Mouse (Mus musculus) urinary bladder, postnatal 10 days (tissue): ENCODE measurements around the gene Nod2.

ENCODE experiments used
- DNase-seq: peaks from one replicate; pipeline ENCODE4 v3.0.0; 2022; ENCODE audit warnings: low spot score

Nod2 gene

DNA sequence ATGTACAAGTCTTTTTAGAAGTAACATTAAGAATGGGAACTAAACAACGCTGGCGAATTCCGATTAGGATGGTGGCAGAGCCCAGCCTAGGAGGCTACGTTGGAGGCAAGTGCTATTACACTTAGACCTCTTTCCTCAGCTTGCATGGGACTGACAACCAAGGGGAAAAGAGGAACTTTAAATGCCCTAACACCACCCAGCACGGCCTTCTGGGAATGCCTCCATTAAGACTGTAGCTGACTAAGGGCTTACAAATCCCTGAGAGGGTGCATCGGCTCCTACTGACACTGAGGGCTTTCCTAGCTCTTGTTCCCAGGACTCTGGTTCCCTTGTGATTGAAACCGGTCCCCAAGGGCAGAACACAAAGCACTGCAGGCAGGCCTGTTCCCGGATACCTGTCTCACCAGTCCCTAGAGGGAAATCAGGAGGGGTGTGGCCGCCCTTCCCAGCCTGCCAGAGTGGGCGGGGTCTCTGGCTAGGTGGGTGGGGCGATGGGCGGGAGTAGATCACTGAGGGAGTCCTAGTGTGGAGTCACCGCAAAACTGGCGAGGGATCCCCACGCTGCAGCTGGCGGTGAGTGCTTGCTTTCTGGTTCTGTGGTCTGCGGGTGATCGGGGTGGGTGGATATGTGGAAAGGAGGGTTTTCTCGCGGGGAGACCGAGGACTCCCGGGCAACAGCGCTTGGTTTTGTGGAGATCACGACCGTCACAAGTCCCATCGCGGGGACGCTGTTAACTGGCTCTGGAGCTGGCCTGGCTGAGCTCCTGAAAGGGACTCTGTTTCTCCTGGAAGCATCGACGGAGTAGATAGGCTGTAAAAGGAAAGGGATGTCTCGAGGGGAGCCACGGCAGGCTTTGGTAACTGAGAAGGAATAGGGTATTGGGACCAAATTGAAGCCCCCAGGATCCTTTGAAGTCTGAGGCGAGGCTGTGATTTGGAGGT lies at the start of gene Nod2:
Nod2 (plus strand) TSS at position 479 of the 942 bp plus-strand sequence.
- DNase-seq, result no peak

DNA sequence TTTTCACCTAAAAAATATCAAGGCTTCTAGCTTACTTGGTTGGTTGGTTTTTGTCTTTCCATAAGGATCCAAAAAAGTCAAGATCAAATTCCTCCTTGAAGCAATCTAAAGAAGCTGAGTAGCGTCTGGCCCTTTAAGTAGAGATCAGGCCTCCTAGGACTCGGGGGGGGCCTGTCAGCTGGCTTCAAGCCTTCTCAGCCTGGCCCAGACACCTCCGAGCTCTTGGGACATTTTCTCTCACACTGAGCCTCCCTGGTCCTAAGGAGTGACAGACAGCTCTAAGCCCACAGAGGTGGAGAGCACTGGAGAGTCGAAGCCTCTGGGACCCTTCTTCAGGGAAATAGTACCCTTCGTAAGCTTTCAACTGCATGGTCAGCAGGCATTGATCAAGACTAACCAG lies 48.5 kb upstream of the Nod2 start:
- no peak for DNase-seq

DNA sequence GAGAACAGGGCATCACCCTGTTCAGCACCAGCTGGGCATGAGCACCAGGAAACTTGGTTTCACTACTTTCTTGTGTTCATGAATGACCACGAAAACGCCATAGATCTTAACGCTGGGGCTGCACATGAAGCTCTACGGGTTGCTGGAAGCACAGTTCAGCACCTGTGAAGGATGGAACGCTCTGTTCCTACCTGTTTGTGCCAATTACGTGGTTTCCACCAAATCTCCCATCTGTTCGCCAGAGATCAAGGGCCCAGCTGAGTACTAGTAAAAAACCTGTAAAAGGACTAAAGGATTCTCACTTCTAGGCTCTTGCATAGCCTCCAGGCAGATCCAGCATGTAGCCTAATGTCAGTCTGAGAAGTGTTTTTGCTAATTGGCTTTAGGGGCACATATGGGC lies 47.6 kb upstream of the Nod2 start:
- no peak for DNase-seq

DNA sequence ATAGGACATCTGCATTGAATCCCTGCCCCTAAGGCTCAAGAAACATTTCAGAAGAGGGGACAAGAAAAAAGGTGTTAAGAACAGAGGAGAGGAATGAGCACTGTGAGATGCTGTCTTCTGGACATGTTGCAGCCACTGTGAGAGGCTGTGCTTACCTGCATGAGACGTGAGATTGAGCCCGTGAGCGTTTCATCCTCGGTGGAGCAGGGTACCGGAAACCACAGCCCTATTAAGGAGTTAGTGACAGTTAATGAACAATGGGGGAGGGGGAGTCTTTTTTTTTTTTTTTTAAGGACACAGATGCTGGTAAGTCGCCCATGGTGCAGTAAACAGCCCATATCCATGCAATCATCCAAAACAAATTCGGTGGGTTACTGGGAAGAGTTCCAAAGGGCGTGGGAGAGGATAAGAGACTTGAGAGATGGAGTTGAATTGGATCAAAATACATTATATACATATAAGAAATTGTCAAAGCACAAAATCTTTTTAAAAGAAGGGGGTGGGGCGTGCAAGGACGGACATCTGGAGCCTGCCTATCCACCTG lies 43.6 kb upstream of the Nod2 start:
- no peak for DNase-seq

DNA sequence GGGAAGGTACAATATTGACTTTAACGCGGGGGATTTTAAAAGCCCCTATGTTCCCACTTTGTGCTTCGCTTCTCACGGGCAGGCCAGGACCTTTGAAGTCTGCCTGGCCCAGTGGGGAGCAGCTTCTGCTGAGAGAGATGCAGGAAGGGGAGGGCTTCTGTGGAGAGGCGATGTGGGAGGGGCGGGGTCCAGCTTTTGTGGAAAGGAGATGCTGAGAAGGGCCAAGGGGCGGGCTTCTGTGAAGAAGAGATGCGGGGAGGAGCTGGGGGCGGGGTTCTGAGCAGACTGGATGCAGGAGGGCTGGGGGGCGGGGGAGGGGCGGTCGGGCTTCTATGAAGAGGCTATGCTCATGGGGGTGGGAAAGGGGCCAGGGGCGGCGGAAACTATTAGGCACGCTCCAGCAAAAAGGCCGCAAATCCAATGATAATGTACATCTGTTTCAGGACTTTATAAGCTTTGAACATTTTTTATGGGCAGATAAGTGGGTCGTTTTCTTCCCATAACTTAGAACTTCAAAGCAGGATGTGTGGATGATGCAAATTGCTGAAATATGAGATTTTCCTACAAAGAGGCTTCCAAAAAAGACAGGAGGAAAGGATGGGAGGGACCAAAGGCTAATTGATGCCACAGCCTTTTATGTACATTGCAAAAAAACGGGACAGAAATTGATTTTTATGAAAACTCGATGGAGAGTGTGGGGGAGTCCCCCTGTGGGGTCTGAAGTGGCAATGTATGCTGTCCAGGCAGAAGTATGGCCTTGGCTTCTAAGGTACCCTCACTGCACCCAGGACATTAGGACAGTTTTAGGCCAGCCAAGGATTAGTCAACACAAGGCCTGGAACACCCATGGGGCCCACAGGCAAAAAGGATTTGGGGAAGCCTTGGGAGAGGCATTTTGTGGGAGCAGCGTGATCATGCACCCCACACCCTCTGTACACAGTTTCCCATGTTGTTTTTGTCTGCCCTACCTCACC lies 42.8 kb upstream of the Nod2 start:
- no peak for DNase-seq

DNA sequence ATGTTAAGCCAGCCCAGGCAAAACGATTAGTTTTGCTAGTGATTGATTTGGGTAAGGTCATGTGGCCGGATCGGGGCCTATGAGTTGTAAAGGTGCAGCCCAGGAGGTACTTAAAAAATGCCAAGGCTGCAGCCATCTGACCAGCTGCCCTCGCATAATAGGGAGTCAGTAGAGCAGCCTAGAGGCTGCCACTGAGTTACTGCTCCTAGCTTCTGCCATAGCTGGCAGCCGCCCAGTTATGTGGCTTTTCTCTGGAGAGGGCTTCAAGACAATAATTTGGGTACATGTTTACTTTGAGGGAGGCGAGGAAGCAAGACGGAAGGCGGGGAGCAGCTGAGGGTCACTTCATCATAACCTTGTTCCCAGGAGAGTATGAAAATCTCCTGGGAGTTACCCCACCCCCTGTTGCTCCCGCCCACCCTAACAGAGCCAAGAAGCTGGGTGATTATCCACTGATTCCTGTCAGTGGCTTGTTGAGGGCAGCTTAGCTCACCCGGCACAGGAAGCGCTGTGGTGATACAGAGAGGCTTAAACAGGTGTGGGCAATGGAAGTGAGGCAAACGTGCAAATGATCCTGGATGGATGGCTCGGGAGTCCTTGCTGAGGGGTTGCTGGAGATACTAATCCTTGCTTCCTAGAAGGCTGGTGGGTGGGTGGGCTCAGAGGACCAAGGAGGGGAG lies 41.6 kb upstream of the Nod2 start:
- no peak for DNase-seq

DNA sequence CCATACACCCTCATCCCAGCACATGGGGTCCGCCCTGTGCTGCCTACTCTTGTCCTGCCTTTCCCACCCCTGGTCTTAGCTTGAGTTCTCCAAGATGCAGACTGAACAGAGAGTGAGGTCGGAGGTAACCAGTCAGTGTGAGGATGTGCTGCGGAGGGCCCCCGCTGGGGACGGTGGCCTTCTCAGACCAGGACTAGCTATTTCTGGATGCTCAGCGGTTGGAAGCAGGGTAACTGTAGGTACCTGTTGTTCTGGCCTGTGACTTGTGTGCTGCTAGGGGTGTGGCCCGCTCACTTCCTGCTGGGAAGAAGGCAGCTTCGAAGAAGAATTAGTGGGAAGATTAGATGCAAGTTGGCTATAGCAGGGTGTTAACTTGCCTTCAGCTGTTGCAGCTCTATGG lies 38.1 kb upstream of the Nod2 start:
- DNase-seq, result no peak

DNA sequence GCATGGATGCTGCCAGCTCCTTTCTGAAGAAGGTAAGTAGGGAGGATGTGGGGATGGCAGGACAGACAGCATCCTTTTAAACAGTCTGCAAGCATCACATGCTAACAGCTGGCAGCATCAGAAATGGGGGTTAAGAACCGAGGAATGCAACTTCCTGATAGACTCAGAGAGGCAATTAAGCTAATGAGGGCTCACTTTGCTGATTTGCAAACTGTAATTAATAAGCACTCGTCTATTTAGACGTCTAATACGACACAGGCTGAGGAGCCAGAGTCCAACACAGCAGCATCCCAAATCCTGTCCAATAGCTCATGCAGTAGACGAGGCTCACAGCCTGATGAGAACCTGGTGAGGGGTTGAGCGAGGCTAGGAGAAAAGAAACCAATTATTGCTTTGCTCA lies 36.8 kb upstream of the Nod2 start:
- DNase-seq, result no peak

DNA sequence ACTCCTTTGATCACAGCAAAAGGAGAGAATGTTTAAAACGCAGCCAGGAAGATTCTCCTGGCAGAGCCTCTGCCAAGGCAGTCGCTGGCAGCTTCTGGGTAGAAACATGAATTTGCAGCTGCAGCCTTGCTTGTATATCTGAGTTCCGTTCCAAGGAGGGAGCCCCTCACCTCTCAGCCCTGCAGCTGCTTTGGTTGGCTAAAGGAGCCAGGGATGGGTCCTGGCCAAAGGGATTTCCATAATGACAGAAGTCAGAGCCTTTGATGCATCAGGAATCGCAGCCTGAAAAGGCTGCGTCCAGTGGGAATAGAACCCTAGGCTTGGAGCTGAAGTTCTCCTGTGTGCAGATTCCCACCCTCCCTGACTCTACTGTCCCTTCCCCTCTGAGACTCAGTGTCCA lies 32.1 kb upstream of the Nod2 start:
- no peak for DNase-seq

DNA sequence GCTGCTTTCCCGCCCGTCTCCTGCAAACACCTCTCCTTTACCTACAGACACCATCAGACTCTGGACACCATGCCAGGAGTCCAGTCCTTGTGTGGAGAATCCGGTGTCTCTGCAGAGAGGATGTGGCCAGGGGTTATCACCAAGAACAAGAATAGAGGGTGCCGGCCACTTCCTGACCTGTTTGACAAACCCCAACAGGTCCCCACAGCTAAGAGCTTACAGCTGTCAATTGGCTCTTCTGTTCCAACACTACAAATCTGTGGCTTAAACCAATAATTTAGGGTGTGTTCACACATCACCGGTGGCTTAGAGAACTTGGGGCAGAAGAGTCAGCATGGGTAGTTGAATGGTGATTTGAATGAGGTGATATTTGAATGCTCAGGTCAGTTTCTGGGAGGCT lies 28.5 kb upstream of the Nod2 start:
- no peak for DNase-seq

DNA sequence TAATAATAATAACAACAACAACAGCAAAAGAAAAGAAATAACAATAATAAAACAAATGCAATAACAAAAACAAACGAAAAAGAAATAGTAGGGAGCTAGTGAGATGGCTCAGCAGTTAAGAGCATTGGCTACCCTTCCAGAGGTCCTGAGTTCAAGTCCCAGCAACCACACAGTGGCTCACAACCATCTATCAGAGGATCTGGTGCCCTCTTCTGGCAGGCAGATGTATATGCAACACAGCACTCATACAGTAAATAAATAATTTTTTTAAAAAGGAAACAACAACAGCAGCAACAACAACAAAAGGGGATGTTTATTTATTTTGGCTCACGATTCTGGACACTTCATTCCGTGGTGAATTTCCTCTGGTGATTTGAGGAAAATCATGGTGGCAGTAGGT lies 27.6 kb upstream of the Nod2 start:
- DNase-seq, result no peak

DNA sequence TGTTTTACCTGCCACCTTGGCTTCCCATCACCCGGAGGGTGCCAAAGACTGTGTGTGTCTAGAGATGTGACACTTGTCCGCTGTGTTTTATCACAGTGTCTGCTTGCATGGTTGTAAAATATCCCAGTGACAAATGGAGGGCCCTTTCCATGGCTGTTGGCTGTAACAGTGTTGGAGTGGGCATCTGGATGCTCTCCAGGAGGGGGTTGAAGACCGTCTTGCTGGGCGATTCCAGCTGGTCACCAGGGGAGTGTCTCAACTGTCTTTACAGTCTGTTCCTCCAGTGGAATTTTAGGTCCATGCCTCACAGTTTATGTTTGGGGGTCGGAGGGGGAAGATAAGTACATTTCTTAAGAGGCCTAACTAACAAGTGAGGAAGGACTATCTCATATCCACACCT lies 26.2 kb upstream of the Nod2 start:
- DNase-seq, result no peak

DNA sequence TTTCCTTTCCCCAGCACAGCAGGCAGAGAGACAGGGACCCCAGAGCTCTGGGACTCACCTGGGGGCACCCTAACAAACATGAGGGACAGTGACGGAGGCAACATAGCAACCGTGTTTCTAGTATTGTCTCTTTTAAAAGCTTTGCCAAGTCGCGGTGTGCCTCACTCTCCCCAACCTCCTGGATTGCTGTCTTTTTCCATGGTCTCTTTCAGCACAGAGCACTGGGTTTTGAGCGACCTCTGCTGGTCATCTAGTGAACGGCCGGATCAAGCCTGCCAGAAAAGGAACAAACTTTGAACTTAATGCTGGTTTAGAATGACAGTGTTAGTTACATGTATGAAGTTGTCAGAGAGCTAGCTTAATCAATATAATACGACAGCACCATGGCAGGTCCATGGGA lies 25.7 kb upstream of the Nod2 start:
- DNase-seq, result peak; percentile 41

DNA sequence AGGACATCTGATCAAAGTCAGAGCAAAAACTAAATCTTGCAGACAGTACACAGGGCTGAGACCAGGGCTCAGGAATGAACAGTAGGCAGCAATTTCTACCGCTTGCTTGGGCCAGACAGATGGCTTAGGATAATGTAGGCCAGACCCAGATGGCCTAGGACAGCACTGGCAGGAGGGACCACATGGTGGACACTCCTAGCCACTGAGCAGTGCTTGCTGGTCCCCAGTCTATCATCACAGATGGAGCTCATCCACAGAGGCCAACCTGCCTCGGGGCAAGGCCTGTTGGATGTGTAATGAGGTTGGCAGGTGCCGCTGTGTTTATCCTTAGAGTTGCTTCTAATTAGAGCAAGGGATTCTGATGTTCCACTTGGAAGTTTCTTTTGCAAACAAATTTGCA lies 23.8 kb upstream of the Nod2 start:
- no peak for DNase-seq

DNA sequence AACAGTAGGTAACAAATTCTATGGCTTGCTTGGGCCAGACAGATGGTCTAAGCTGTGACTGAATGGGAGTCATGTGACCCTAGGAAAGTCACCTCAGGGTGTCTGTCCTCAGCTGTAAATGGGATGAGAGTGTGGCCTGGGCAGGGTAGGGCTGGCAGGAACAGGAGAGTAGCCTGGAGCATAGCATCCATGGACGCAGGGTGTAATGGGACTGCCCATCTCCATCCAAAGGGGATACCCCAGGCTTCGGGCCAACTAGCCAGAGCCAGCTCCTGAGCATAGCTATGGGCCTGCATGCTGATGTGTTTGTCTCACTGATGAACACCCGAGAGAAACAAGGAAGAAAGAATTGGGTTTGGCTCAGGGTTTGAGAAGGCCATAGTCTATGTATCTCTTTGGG lies 22.8 kb upstream of the Nod2 start:
- no peak for DNase-seq

DNA sequence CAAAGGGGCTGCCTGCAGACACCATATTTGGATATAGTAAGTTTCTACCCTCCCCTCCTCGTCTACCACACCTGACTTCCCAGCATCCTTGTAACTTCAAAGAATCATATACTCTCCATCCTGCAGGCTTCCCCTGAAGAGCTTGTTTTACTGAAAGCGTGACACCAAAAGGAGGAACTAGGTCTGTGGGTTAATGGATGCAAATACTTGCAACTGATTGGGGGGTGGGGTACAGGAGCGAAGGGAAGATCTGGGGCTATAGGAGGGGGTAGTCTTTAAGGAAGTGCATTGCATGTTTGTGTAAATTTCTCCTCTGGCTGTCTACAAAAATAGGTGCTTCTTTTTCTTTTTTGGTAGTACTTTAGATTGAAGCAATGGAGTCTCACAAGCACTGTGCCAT lies 20.7 kb upstream of the Nod2 start:
- no peak for DNase-seq

DNA sequence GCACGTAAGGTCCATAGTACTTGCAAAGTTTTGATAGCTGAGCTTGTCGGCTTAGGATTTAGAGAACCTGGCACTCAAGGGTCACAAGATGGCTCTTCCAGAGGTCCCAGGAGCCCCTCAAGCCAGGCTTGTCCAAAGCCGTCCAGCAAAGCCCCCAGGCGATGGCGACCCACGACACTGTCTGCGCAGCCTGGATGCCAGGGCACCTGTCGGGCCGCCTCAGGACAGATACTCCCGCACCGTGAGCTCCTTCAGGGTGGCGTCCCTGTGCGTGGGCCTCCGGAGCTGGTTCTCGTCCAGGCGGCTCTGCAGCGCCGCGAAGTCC lies 20.2 kb upstream of the Nod2 start:
- DNase-seq, result no peak

DNA sequence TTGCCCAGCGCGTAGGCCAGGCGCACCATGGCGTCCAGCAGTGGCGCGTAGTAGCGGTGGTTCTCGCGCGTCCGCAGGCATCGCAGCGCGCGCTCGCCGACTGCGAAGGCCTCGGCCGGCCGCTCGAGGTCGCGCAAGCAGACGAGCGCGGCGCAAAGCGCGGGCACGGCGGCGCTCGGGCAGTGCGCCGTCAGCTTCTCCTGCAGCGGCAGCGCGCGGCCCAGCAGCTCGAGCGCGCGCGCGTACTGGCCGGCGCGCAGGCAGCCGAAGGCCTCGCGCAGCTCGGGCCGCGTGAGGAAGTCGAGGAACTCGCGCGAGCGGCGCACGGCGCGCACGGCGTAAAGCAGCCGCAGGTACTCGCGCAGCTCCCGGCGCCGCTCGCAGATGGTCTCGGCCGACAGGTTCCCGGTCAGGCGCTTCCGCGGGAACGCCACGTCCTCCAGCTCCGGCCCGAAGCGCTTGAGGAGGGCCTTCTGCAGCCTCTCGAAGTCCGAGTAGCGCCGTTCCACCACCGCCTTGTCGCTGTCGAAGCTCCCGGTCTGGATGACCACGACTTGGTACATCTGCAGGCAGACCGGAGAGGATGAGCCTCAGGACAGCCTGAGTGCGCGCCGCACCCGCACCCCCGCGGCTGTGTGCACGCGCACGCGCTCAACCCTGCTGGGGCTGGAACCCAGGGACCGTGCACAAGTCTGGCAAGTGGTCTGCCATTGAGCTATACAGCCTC lies 19.7 kb upstream of the Nod2 start:
- DNase-seq, result no peak

DNA sequence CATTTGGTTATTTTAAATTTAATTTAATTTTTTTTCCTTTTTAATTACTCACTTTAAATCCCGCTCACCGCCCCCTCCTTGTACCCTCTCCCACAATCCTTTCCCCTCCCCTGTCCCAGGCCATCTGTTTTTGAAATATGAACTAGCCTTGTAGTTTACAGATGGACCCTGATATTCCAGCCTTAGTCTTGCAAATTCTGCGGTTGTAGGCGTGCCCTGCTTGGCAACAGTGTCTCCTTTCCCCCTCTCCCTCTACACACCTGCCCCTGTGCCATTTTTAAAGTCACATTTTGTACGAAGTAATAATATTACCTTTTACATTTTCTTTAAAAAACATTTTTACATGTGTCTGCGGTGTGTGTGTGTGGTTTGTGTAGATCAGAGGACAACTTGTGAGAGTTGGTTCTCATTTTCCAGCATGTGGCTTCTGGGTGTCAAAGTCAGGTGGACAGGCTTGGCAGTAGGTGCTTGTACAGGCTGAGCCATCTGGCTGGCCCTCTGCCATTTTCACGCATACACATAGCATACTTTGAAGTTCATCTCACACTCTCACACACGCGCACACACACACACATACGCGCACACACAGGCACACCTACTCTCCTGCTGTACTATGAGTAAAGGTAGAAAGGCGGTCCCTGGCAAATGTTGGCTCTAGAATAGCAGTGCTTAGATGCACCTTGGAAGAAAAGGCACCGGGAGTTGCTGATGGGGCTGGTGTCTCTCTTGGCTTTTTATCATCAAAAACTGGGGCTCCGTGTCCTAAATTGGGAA lies 18.9 kb upstream of the Nod2 start:
- no peak for DNase-seq

DNA sequence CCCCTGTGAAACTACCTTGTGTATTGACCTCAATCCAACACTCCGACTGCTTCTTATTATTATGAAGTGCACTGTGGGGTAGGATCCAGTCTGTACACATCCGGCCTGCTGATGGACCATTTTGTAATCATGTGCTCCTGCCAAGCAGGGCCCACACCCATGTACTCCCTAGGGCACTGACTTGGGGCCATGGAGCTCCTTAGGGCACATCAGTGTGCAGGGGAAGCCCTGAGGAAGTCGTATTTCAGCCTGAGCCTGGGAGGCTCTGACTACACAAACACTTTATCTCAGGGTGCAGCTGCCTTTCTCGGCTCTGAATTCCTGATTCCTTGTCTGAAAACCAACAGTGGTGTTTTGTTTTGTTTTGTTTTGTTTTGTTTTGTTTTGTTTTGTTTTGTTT lies 16.9 kb upstream of the Nod2 start:
- DNase-seq, result no peak

DNA sequence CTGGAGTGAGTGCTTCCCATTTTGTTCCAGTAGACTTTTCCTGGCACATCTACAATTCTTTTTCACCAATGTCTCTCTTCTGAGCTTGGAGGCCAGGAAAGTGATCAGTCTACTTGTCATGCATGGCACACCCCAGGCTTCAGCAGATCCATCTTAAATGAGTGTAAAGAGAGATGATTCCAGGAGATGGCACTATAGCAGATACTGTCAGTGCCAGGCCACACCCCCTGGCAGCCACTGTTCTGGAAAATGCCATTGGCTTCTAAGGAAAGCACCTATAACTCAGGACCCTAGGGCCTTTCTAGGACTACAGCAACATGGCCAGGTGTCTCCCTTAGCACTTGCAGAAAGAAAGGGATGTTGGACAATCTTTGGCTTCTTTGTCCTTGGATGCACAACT lies 16.0 kb upstream of the Nod2 start:
- DNase-seq, result no peak
